In the genomic region with DNA sequence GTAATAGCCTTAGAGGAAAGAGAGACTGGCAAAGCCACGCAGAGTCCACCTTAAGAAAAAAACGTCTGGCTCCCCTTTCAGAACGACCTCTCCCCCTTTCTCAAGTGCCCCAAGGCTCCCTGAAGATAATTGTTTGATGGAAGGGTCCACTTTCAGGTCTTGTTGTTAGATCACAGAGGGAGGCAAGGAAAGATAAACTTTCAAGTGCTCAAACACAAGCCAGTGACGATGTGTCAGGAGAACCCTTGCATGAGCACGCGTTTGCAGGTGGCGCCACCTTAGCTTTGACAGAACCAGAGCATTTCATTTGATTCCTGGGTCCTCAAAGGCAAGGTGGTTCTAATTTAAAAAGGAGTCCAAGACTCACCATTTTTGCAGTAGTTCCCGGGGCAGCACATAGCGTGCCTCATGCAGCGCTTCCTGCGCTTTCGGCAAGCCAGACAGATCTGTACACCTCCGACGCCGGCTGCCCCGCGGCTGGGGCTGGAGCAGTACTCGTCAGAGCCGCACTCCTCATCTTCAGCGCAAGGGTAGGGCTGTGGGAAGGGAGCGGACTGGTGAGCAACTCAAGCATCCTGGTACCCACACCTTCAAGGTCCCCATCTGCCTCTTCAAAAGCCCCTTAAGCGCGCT, we compare ENCODE assay signal across 8 mouse cellular contexts. TPM values are rescaled to one million over a fixed set of nuclear protein-coding genes. Genes with fewer than 3 reads are reported as not detected.
DNase-seq lines count a peak whose midpoint lies in the region; ATAC-seq lines count a peak whose summit lies in the region.

No protein-coding gene starts in this region.

- H3K9ac ChIP-seq in intestine, embryonic 14.5 days (ENCODE audit: low read length), result no peak overlapping the region
- no peak overlapping the region for H3K9ac ChIP-seq in midbrain, embryonic 12.5 days (replicated peaks)

- peak overlapping the region; percentile 56 for H3K4me2 ChIP-seq in intestine, embryonic 14.5 days (ENCODE audit: low read length)
- peak overlapping the region; percentile 65 for H3K4me2 ChIP-seq in midbrain, embryonic 12.5 days (replicated peaks)

- H3K27ac ChIP-seq in intestine, embryonic 14.5 days (ENCODE audit: low read depth), result no peak overlapping the region
- no peak overlapping the region for H3K27ac ChIP-seq in midbrain, embryonic 12.5 days (replicated peaks)

- peak; percentile 51 for DNase-seq in heart, adult 11 months
- DNase-seq in heart, adult 8-10 months (ENCODE audit: low spot score), result no peak
- DNase-seq in intestine, embryonic 14.5 days (ENCODE audit: low spot score), result peak; percentile 74
- DNase-seq in layer of hippocampus, adult 8-10 months (ENCODE audit: low spot score in 2 of 2), result no peak
- DNase-seq in B cell, adult 2 months, result no peak
- no peak for DNase-seq in cerebellum, adult 11 months

- peaks cover 66% of the 10 kb centered on the region for H3K27me3 ChIP-seq in intestine, embryonic 14.5 days (replicated peaks; ENCODE audit: control insufficient read depth, insufficient read depth, low read length)
- peaks cover 63% of the 10 kb centered on the region for H3K27me3 ChIP-seq in midbrain, embryonic 12.5 days

- H3K9me3 ChIP-seq in intestine, embryonic 14.5 days (ENCODE audit: control insufficient read depth, low read length), result no peaks in the 10 kb centered on the region
- H3K9me3 ChIP-seq in midbrain, embryonic 12.5 days, result no peaks in the 10 kb centered on the region

- peak overlapping the region; percentile 37 for H3K4me3 ChIP-seq in intestine, embryonic 14.5 days (ENCODE audit: low read depth, low read length)
- H3K4me3 ChIP-seq in midbrain, embryonic 12.5 days, result peak overlapping the region; percentile 45

- 1% methylated on average over 23 of the region's 23 CpGs for WGBS in intestine, embryonic 14.5 days
- under 1% methylated on average over 23 of the region's 23 CpGs for WGBS in midbrain, embryonic 12.5 days

- H3K4me1 ChIP-seq in intestine, embryonic 14.5 days (replicated peaks; ENCODE audit: control insufficient read depth, insufficient read depth, low read length), result peaks cover 14% of the 10 kb centered on the region
- H3K4me1 ChIP-seq in midbrain, embryonic 12.5 days, result peaks cover 22% of the 10 kb centered on the region

- no peaks in the 10 kb centered on the region for H3K36me3 ChIP-seq in intestine, embryonic 14.5 days (ENCODE audit: control insufficient read depth, insufficient read depth, low read length)
- no peaks in the 10 kb centered on the region for H3K36me3 ChIP-seq in midbrain, embryonic 12.5 days

- ATAC-seq in common myeloid progenitor, adult 5-6 weeks (replicated peaks; ENCODE audit: low read depth, poor library complexity, severe bottlenecking), result peak; percentile 62
- peak; percentile 60; the same call in 1 of the 2 replicates for ATAC-seq in intestine, embryonic 14.5 days (replicated peaks; ENCODE audit: low FRiP score, low TSS enrichment, low read depth)
- peak; percentile 31 for ATAC-seq in midbrain, embryonic 12.5 days (ENCODE audit: low FRiP score, low read depth)

RNA-seq across cellular contexts. Expression of gene Dkk1, which starts 0.9 kb away (rescaled TPM):
- total RNA-seq in heart, adult 8-10 months (2022), result not detected
- not detected in 2 replicates for total RNA-seq in common myeloid progenitor, adult 5-6 weeks (2017)
- 0.42 and 0.61 TPM in 2 replicates for polyA plus RNA-seq in intestine, embryonic 14.5 days (2014; fragmentation: Nextera tagmentation; extraction: Ambion mirVana)
- 5.2 and 5.5 TPM in 2 replicates for polyA plus RNA-seq in midbrain, embryonic 12.5 days (2016; fragmentation: Nextera tagmentation; extraction: Ambion mirVana)
- not detected for total RNA-seq in layer of hippocampus, adult 8-10 months (2022)

Comparison
In these comparisons a context has a peak if more than half of its experiments do, and no peak if none do; other contexts are left out.
1. DNase-seq: peak in heart, adult 11 months (single experiment) and intestine, embryonic 14.5 days (single experiment); none in heart, adult 8-10 months (single experiment), layer of hippocampus, adult 8-10 months (0 of 2), B cell, adult 2 months (0 of 2) and cerebellum, adult 11 months (single experiment).
2. Peak in every context shown above with its lines, with median percentiles within 50 percentile points of each other: ATAC-seq.